Mouse (Mus musculus): Measurements from ENCODE around the gene 1700034J05Rik.

GRCm38 (mm10) chr6:146994236-146994635 is 40.0 kb upstream of the 1700034J05Rik start:
- no peak for TF ChIP-seq CTCF (IDR thresholded peaks at IDR 0.05; ENCODE audit: low read depth, low read length)
- no peak for TF ChIP-seq POLR2A (IDR thresholded peaks at IDR 0.05; ENCODE audit: borderline replicate concordance, low read depth, low read length)
